Mouse (Mus musculus): ENCODE measurements at regions not wholly inside any gene's neighbourhood (a gene's known extent, or its start where the extent isn't known, plus 50 kb on each side); places are given as distances from the start of the nearest gene placed in this dataset.

DNA sequence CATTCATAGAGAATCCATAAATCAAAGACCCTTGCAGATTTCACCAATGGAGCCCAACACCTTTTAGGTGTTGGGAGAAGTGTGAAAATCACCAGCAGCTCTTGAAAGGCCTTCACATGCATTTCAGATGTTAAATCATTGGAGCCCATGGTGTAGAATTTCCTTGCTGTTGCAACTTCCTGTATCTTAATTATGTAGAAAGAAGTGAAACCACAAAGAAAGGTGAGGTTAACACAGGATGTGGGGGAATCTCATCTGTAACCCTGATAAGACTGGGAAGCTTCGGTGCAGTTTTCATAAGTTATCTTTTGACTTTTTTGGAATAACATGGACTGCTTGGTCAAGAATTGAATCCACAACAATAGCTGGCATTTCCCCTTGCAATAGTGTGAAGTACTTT, 75.5 kb upstream of the Inhba start:
- TF ChIP-seq POLR2A (IDR thresholded peaks at IDR 0.05; ENCODE audit: low read depth, low read length) (no peak), CTCF (IDR thresholded peaks at IDR 0.05; ENCODE audit: borderline replicate concordance, insufficient read depth, low read length) (no peak)

All from embryonic fibroblast, embryonic 13.5 days (primary cell).